Mouse (Mus musculus): Measurements from ENCODE around the gene Cyp26c1.

DNA sequence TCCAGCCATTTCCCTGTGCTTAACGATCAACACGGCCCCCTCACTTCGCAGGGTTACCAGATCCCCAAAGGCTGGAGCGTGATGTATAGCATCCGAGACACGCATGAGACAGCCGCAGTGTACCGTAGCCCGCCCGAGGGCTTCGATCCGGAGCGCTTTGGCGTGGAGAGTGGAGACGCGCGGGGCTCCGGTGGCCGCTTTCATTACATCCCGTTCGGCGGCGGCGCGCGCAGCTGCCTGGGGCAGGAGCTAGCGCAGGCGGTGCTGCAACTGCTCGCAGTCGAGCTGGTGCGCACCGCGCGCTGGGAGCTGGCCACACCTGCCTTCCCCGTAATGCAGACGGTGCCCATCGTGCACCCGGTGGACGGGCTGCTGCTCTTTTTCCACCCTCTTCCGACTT lies 7.5 kb downstream of the Cyp26c1 start:
- TF ChIP-seq CTCF (IDR thresholded peaks at IDR 0.05; ENCODE audit: borderline replicate concordance, insufficient read depth, low read depth, low read length) (no peak), POLR2A (IDR thresholded peaks at IDR 0.05; ENCODE audit: borderline replicate concordance, insufficient read depth, low read length) (no peak)

All from cerebellum, adult 2 months (tissue).